Mouse (Mus musculus) frontal cortex, postnatal 25 days (tissue): ENCODE results near the gene Sipa1l1.

Experiments
- DNase-seq, 2 experiments: peaks; one replicate each; pipeline ENCODE4 v3.0.0; 2022; ENCODE audit warnings: low spot score in 2 of 2

Gene Sipa1l1

DNA sequence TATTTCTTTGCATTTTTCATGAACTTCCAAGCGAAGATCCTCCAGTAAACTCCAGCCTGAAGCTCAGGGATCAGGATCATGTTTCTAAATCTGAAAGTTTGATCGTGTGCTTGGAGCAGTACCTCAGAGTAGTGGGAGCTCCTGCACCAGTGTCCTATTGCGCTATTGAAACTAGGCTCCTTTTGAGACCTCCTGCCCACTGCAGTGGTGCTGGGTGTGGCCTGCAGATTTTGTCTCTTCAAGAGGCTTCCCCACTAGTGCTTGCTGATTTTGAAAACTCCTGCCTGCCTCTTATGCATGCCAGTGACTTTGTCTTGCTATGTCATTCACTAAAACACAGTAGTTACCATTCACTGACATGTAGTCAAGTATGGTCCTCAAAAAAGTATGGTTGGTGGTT, 213.8 kb downstream of the Sipa1l1 start:
- DNase-seq: no peak

DNA sequence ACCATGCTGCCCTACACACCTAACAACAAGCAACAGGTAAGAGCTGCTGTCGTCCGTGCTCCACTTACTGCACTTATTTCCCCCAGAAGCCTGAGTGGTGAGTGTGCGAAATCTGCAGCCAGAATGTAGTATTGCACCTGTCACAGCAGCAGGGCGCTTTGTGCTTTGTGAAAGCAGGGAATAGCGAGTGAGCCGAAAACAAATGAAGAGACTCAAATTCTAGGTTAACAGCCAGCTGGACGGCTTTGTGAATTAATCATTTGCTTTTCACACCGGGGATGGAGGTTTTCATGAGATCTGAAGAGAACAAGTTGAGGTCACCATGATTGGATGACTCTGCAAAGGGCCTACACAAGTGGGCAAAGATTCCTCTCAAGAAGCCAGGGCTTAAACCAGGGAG, 215.6 kb downstream of the Sipa1l1 start:
- DNase-seq: no peak

DNA sequence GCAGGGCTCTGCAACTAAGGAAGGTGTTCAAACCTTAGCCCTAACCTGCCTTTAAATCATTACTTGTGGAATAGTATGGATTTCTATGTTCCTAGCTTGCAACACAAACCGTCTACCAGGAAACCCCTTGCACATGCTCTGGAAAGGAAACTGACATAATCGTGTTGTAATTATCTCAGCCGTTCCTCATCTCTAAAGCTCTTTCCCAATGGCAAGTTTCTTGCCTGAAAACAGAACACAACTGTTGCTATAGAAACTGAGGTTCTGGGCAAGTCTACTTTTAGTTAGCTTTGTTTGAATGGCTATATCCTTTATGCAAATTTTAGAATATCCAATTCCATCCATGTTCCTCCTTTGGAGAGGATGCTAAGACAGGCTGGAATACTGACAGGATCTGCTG, 217.9 kb downstream of the Sipa1l1 start:
- no peak for DNase-seq

DNA sequence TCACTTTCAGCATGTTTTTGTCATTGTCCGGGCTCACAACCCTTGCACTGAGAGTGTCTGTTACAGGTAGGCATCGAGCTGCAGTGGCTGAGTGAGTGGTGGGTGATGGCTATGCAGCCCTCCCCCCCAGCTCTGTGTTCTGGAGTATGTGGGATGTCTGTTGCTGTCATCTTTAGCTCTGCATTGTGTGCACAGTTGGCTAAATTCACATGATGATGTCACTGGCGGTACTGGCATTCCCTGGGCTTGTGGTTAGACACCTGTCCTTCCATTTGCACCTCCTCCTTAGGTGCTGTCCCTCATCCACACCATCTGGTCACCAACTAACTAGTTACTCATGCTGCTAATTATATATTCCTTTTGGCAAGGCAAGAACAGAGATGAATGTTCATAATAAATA, 218.5 kb downstream of the Sipa1l1 start:
- DNase-seq: no peak

DNA sequence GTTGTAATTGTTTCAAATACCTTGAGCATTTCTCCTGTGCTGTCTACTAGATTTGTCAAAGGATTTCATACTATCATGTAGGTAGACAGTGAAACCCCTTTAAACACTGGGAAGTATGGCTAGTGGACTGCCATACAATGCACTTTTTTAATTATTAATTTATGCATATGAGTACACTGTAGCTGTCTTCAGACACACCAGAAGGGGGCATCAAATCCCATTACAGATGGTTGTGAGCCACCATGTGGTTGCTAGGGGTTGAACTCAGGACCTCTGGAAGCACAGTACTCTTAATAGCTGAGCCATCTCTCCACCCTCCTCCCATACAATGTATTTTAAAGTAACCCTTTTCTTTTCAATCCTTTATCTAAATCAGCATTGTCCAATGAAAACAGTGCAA, 219.0 kb downstream of the Sipa1l1 start:
- DNase-seq: no peak

DNA sequence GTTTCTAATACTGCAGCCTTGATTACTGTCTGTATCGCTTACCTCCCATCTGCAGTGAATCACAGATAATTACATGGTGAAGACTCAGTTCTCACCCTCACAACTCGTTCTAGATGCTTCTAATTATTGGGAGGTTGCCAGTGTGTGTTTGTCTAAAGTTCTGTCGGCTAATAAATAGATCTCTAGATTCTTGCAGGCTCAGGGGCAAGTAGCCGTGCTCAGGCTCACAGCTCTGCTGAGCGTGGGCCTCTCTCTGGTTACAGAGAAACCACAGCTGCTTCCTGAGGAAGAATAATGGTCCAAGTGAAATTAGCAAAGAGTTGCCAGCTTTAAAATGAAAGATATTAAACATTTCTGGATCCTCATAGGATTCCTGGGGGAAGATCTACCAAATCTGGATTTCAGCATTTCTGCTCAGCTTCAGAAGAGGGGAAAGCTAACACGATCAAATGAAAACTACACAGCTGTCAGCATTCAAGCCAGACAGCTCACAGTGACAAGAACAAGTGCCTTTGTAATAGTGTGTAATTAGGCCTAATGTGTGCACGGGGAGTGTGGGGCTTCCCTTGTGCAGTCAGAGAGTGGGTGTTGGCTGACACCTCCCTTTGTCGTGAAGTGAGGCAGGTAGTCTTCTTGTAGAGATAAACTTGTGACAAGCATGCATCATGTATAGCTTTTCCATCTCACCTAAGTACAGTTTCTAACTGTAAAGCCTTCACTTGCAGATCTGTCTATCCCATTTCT, 225.2 kb downstream of the Sipa1l1 start:
- DNase-seq: no peak

DNA sequence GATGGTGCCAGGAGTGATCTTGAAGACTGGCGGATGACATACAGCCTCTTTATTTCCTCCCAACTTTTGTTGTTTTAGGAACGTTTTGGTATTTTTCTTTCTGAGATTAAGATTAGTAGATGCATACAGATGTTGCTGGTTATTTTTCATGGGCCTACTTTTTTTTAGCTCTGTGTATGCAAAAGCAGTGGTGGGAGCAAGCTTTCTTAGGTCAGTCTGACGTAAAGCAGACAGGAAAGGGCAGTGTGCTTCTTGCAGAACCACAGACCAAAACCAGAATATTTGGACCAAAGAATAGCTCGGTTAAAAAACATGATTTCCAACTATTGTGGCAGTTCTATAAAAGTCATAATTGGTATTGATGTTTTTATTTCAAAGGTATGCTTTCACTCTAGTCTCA, 226.1 kb downstream of the Sipa1l1 start:
- no peak for DNase-seq

DNA sequence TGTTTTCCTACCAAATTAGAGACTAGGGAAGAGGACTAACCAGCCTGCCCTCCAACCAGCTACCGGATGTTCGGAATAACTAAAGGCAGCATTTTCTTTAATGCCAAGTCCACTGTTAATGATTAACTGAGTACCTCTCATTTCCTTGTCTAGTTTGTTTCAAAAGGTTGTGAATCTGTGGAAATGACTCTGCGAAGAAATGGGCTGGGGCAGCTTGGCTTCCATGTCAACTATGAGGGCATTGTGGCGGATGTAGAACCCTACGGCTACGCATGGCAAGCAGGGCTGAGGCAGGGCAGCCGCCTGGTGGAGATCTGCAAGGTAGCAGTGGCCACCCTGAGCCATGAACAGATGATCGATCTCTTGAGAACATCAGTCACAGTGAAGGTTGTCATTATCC, 228.1 kb downstream of the Sipa1l1 start:
- DNase-seq: no peak

DNA sequence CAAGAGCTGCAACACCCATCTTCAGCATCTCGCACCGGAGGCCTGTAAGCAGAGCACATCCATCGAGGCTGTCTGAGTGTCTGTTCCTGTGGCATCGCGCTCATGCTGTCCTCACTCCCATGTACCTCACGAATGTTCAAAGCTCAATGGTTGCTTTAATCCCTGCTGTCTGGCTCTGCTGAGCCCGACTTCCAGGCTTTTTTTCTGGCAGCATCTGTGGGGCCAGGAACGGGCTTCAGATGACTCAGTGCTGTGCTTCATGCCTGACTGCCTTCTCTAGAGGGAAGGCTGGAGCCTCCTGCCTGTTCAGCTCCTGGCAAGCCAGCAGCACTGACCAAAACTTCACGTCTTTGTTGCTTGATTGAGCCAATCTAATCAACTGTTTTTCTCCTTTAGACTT, 228.6 kb downstream of the Sipa1l1 start:
- no peak for DNase-seq

DNA sequence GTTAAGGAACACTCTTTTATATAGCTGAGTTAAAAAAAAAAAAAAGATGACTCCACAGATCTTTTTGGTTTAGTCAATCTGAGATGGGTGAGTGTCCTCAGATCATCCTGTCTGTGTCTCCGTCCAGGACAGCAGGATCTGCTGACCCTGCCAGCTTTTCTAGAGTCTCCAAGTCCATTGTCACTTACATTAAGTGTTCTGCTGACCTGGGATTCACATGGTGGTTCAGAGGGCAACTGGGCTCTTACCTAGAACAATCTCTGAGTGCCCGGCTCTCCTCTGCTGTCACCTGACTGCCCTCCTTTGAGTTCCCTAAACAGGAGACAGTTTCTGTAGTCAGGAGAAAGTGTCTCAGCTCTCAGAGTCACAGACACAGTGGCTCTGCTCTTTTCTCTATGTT, 229.8 kb downstream of the Sipa1l1 start:
- no peak for DNase-seq

DNA sequence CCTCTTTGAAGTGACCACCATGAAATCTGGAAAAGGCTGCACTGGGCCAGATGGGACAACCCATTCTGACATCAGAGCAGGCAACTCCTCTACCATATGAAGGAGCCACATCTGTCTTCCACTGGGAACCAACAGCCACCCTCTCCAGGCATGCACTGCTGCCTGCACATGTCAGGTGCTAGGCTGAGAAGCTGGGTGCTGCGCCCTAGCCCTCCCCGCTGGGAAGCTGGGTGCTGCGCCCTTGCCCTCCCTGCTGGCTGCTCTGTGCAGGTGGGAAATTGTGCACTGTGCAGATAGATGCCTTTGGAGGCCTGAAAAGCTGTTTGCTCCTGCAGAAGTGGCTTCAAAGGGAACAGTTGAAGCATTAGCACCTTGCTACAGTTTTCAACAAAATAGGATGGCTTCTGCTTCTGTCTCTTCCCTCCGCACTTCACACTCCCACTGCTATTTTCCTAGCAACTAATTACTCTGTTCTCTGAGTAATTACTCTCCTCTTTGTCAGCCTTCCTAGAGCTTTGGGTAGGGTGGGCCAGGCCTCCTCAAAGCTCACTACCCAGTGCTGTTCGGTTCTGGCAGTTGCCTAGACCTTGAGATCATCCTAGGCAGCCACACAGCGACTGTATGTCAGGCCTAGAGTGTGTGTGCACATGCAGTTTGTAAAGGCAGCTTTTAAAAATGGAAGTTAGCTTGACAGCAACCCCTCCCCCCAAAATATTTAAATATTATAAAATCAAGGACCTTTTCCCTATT, 231.0 kb downstream of the Sipa1l1 start:
- DNase-seq: no peak

DNA sequence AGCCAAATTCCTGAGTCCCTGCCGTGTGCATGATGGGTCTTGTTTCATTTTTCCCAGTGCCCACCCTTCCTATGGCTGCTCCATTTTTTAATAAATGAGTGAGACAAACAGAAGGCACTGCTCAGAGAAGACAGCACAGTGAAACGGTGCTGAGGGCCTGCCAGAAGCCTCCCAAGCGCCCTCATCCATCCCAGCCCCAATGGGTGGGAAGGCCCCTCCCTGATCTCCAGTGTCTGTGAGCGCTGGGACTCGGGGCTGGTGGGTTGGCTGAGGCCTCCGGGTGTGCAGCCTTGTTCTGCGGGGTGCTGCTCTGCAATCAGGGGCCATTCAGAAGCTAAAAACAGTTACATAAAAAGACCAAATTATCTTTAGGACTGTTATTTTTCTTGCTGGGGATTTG, 231.7 kb downstream of the Sipa1l1 start:
- DNase-seq: no peak

DNA sequence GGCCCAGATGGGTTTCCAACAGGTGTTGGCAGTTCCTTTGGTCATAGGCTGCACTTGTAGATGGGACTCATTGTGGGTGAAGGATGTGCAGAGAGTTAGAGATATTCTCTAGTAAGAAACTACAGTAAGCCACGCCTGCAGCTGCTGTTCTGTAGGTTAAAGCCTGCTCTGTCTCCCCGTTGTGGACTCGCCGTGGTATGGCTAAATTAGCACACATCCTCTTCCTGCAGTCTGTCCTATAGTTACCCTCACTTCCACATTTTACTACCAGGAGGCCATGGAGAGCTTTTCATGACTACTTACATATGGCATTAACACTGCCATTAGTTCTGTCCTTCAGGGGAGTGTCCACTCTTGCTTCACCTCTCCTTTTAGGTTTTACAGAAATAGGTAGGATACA, 232.3 kb downstream of the Sipa1l1 start:
- no peak for DNase-seq

DNA sequence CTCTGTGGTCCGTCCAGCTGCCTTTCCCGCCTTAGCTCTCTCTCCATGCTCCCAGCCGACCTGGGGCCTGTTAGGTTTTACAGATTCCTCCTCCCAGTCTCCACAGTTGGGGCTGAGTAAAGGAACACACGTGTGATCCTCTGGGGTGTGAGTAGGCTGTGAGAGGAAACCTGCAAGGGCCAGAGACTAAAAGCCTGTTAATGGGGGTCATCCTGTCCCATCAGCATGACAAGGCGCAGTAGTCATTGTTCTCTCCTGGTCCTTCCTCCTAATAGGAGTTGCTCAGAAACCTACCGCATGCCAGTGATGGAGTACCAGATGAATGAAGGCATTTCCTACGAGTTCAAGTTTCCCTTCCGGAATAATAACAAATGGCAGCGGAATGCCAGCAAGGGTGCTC, 233.5 kb downstream of the Sipa1l1 start:
- DNase-seq: no peak

DNA sequence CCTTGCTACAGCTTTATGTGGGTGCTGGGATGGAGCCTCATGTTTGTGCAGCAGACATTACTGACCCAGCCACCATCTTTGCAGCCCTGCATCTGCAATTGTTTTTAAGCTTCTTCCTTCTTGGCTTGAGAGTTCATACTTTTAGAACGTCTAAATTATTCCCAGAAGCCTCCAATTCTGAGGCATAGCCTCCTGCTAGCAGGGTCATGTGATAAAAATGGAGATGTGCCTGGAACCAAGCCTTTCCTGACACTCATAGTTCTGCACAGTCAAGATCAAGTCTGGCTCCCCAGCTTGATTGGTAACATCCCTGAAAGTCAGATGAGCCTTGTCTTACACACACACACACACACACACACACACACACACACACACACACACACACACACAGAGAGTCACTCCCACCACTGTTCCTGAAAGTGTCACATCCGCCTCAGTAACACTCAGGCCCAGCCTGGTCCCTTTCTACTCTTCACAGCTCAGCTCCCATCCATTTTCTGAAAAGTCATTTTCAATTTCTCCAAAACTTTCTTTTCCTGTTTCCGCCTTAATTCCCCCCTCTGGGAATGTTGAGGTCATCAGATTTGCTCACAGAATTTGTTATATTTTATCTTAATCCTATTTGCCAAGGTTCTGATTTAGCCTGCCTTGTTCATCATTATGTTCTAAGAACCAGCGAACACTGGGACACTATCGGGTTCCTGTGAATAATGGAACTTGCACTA, 238.6 kb downstream of the Sipa1l1 start:
- DNase-seq: no peak

DNA sequence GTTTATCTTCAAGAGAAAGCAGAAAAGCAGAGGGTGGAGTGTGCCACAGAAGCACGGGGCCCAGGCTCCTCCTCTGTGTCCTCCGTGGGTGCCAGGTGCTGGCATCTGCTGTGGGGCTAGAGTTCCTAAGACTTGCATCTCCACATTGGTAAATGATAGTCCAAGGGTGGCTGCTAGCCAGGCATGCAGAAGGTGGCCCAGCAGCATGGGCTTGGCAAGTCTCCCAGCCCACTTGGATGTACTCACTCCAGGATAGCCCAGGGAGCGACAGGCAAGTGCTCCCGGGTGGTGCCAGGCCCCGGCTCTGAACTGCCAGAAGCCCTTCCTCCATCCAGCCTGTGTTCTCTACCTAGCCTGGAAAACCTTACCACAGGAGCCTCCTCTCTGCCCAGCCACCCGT, 239.4 kb downstream of the Sipa1l1 start:
- no peak for DNase-seq

DNA sequence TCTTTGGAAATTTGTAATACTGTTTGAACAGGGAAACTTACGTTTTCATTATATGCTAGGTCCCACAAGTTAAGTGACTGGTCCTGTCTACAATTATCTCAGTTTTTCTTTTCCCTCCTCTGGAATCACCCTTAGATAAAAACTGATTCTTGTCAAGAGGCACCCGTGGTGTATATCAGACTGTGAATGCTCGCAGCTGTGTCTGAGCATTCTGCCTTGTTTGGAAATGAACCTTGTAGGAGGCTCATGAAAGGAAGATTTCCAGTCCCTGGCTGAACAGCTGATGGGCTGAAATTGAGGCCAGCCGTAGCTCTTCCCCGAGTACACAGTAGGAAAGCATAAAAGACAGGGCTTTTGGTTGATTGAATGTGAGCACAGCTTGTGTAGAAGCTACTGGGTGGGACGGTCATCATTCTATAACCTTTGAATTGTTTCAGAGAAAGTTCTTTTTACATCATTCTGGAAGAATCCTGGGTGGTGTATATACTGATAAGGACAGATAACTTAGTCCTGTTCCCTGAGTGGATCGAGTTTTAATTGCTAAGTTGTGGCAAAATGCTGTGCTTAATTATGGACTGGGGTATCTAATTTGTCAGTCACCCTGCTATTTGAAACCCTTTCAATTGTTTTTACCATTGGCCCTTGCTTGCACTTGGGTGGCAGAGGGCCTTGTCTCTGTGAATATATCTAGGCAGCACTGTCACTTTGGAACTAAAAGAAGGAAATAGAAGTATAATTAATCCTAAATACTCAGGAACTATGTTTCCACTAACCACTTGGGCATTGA, 240.8 kb downstream of the Sipa1l1 start:
- DNase-seq: no peak

DNA sequence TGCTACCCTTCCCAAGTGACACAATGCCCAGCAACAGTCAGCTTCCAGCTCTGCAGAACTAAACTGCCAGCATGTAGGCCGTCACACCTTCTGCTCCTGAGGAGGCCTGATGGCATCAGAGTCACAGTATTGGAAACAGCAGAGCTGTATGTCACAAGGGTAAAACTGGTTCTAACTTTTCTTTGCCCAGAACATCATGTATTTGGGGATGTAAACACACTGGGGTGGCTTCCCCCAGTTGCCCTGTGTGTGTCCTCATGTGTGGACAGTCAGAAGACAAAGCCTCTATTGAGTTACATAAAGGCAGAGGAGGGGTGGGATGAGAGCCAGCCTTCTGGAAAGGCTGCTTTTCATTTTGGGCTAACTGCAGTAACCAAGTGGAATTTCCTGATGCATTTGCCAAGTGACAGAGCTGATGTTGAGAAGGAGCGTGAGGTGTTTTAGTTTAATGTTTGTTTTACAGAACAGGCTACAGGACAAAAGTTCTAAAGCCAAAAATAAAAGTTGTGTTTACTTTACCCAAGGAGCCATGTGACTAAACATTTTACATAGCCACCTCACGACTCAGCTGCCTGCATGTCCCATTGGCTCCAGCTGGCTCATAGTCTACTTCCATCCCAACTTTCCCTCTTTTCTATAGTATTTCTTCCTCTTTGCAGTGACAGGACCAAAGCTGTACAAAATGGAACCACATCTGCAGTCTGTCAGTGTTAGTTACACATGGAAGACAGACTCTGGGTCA, 243.3 kb downstream of the Sipa1l1 start:
- DNase-seq: no peak

DNA sequence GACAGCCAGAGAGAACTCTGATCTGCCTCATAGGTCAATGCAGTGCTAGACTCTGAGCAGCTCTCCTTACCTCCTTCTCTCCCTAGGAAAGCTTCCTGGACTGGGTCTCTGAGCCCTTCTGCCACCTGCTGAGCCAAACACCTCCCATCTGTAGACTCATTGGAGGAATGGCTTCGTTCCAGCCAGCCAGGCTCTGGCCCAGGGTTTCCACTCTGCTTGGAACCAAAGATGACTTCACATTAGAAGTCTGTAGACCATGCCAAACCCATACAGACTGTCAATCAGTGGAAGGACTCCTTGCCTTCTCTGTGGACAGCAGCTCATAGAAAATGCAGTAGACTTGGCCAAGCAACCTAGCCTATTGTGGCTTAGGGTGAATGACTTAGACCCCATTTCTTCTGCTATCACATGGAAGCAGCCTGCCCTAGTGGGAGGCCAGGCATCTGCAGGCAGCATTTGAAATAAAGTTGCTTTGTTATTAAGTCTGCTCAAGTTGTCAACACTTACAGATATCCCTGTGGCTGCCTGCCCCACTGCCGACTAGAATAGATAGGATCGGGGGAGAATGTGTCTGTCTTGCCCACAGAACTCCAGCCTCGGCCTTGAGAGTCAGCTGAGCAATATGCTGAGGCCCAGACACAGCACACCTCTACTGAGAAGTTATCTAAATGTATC, 246.7 kb downstream of the Sipa1l1 start:
- no peak for DNase-seq

DNA sequence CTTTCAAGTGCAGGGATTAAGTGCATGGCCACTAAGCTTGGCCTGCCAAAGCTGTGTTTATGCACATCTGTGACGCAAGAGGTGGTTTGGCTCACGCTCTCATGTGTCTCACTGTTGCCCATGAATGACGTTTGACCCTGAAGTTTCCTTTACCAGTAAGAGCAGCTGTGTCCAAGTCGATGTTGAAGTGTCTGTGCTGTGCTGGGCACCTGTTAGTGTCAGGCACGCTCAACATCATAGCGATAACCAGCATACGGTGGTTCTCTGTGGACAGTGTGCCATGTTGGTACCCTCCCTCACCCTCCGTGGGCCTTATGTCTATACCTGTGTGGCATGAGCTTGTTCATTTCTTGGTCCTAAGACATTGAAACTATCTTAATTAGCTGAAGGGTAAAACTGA, 249.9 kb downstream of the Sipa1l1 start:
- no peak for DNase-seq

DNA sequence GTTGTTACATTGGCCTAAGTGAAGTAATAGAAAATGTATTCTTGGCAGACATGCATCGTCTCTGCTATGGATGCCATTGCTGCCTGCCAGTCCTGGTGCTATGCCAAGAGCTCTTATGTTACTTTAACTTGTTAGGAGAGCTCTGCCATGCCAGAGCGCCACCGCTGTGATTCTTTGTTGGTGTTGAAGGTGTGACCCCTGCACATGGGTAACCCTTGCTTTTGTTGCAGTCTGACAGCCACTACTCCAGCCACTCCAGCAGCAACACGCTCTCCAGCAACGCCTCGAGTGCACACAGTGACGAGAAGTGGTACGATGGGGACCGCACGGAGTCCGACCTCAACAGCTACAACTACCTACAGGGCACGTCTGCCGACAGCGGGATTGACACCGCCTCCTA, 255.7 kb downstream of the Sipa1l1 start:
- no peak for DNase-seq
